Mouse (Mus musculus) lung, postnatal 0 days (tissue): Measurements from ENCODE around the gene Mrgpre. TPM values are rescaled to one million over a fixed set of nuclear protein-coding genes. Genes with fewer than 3 reads are reported as not detected.

Experiments used
- ATAC-seq: fragments of 200-750 bp; cut with Nextera tagmentation; 2 replicates; pipeline ENCODE4 v1.8.0; 2017; ENCODE audit warnings: moderate library complexity
- DNase-seq: peaks from one replicate; pipeline ENCODE4 v3.0.0-alpha.2; 2016; ENCODE audit warnings: low spot score
- H3K27ac ChIP-seq: fragments of 300-500 bp; sonication (generic); 2 replicates; pipeline ENCODE4 v1.5.1; 2014; ENCODE audit warnings: antibody characterized with exemption, mild to moderate bottlenecking, low read length, mixed read lengths
- H3K27me3 ChIP-seq: fragments of 300-500 bp; sonication (generic); replicated peaks from 2 replicates; pipeline ENCODE4 v1.6.1; 2014; ENCODE audit warnings: low read length, mixed read lengths; ENCODE audit not compliant: insufficient read depth
- H3K36me3 ChIP-seq: fragments of 300-500 bp; sonication (generic); 2 replicates; pipeline ENCODE4 v1.6.1; 2014; ENCODE audit warnings: low read length, mixed read lengths; ENCODE audit not compliant: insufficient read depth
- H3K4me1 ChIP-seq: fragments of 300-500 bp; sonication (generic); 2 replicates; pipeline ENCODE4 v1.6.1; 2014; ENCODE audit warnings: antibody characterized with exemption, low read depth, low read length, mixed read lengths; ENCODE audit not compliant: insufficient read depth
- H3K4me2 ChIP-seq: fragments of 300-500 bp; sonication (generic); replicated peaks from 2 replicates; pipeline ENCODE4 v1.6.1; 2014; ENCODE audit warnings: low read depth, mild to moderate bottlenecking, low read length, moderate library complexity, mixed read lengths
- H3K4me3 ChIP-seq: fragments of 300-500 bp; sonication (generic); 2 replicates; pipeline ENCODE4 v1.5.1; 2014; ENCODE audit warnings: low read depth, low read length
- H3K9ac ChIP-seq: fragments of 300-500 bp; sonication (generic); replicated peaks from 2 replicates; pipeline ENCODE4 v1.6.1; 2014; ENCODE audit warnings: low read depth, mild to moderate bottlenecking
- H3K9me3 ChIP-seq: fragments of 300-500 bp; sonication (generic); 2 replicates; pipeline ENCODE4 v1.6.1; 2016; ENCODE audit warnings: low read length, mixed read lengths
- CTCF ChIP-seq: IDR thresholded peaks from 2 replicates; pipeline ENCODE4 v1.5.1; 2016; ENCODE audit warnings: antibody characterized with exemption, mild to moderate bottlenecking
- EP300 ChIP-seq: IDR thresholded peaks from 2 replicates; pipeline ENCODE4 v1.6.1; 2016; ENCODE audit warnings: antibody characterized with exemption, mild to moderate bottlenecking, control low read depth
- WGBS: fragments of 180-500 bp; shearing (Covaris S2); extraction: QIAGEN DNeasy Blood & Tissue Kit; methylation state at CpG from one replicate; pipeline ENCODE4 v1.1.7; 2014; 5-methylcytosine and 5-hydroxymethylcytosine counted together
- polyA plus RNA-seq: library from polyadenylated mRNA; unstranded; fragments of >200 nt; fragmentation: Nextera tagmentation; extraction: Ambion mirVana; gene quantifications from 2 replicates; pipeline ENCODE4 v1.2.1, GENCODE M21; 2015

The Mrgpre gene
- polyA plus RNA-seq, 1 experiment from 2014 or later = 0.72 TPM

DNA sequence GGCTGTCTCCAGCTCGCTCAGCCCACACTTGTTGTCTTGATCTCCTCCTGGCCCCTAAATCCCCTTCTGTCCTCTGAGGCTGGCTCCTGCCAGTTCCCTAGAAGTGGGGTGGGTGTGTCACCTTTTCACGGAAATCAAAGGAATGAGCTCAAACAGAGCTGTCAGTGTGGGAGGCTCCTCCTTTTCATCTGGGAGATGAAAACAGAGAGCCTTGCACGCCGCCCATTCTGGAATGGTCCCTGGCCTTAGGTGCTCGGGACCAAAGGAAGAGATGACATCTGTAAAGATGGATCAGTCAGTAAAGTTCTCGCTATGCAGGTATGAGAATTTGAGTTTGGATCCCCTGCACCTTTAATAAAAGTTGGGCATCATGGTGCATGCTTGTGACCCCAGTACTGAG is 17.4 kb downstream of the Mrgpre start, which contains the start of gene Mrgprg:
TSS of gene Mrgprg (minus strand) at position 101 of the 400 bp plus-strand sequence.
- no peak within 1 kb of the TSS for H3K9ac ChIP-seq
- ATAC-seq (no peak), DNase-seq (no peak)
- H3K27me3 ChIP-seq = no peaks in the 10 kb centered on the region
- H3K4me3 ChIP-seq = no peak within 1 kb of the TSS
- H3K9me3 ChIP-seq = no peaks in the 10 kb centered on the region
- peaks cover 4% of the 10 kb centered on the region; the same call in 1 of the 2 replicates for H3K4me1 ChIP-seq
- H3K27ac ChIP-seq = no peak within 1 kb of the TSS
- 34% methylated on average over 6 of the region's 6 CpGs for WGBS
- no peak within 1 kb of the TSS for H3K4me2 ChIP-seq
- no peaks in the 10 kb centered on the region for H3K36me3 ChIP-seq
- TF ChIP-seq EP300 (no peak), CTCF (no peak)

DNA sequence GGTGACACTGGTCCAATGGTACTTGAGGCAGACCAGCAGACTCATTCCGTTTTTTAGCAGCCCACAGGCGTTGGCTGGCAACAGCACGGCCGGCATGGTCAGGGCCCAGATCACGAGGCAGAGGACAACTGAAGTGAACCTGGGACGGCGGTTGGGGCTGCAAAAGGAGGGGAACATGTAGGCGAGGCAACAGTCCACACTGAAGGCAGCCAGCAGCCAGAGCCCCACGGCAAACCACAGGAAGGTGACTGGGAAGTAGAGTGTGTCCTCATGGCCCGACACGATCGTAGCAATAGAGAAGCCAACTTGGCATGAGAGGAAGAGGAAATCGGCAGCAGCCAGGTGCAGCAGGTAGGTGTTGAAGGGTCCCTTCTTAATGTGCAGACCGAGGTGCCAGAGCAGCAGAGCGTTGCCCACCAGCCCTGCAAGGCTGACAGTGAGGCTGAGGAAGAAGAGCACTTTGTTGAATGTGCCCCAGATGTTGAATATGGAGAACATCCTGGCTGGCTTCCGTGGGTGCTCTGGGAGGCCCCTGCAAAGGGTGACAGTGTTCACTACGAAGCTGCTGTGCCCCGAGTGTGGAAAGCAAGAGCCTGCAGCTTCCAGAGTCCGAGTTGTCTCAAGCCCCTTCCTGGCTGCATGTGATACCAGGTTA is 19.3 kb downstream of the Mrgpre start:
- Histone ChIP-seq H3K4me1 (peaks cover 2% of the 10 kb centered on the region; the same call in 1 of the 2 replicates), H3K9ac (no peak overlapping the region), H3K27me3 (no peaks in the 10 kb centered on the region), H3K36me3 (no peaks in the 10 kb centered on the region), H3K4me3 (no peak overlapping the region), H3K9me3 (no peaks in the 10 kb centered on the region), H3K27ac (no peak overlapping the region), H3K4me2 (no peak overlapping the region)
- DNase-seq (no peak), ATAC-seq (no peak)
- 65% methylated on average over 19 of the region's 19 CpGs for WGBS
- TF ChIP-seq CTCF (no peak), EP300 (no peak)

GRCm38 (mm10) chr7:143763794-143764193 is 20.5 kb downstream of the Mrgpre start:
- no peaks in the 10 kb centered on the region for H3K4me1 ChIP-seq
- ATAC-seq = no peak; the same call in 1 of the 2 replicates
- DNase-seq = peak; percentile 78
- H3K4me3 ChIP-seq = no peak overlapping the region
- TF ChIP-seq CTCF (peak; percentile 89), EP300 (no peak)
- H3K27me3 ChIP-seq = no peaks in the 10 kb centered on the region
- no peak overlapping the region for H3K4me2 ChIP-seq
- H3K9me3 ChIP-seq = no peaks in the 10 kb centered on the region
- H3K36me3 ChIP-seq = no peaks in the 10 kb centered on the region
- 14% methylated on average over 3 of the region's 3 CpGs for WGBS
- H3K9ac ChIP-seq = no peak overlapping the region
- H3K27ac ChIP-seq = no peak overlapping the region

DNA sequence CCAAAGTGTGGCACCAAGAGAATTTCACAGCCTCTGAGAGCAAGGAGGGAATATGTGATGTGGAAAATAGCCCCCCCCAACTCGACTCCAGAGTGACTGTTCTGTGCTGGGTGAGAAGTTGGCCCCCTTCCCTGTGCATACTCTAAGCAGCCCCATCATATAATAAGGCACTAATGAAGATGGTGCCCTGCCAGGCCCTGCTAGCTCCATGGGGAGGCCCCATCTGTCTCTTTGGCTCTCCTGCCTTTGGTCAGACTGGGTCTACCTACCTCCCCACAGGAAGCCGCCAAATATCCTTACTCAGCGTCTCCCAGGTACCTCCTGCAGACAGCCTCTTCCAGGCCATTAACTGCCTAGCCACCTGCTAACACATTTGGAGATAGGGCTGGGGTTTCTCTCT is 25.3 kb downstream of the Mrgpre start:
- WGBS = 59% methylated on average over 3 of the region's 3 CpGs
- H3K27me3 ChIP-seq = no peaks in the 10 kb centered on the region; the same call in 1 of the 2 replicates

GRCm38 (mm10) chr7:143757696-143758095 is 26.6 kb downstream of the Mrgpre start:
- DNase-seq (no peak), ATAC-seq (no peak)
- no peaks in the 10 kb centered on the region for H3K36me3 ChIP-seq
- H3K9me3 ChIP-seq = no peaks in the 10 kb centered on the region
- no peak overlapping the region for H3K4me3 ChIP-seq
- WGBS = 60% methylated on average over 3 of the region's 3 CpGs
- no peak for TF ChIP-seq EP300
- no peak overlapping the region for H3K27ac ChIP-seq
- no peaks in the 10 kb centered on the region; the same call in 1 of the 2 replicates for H3K27me3 ChIP-seq
- H3K9ac ChIP-seq = no peak overlapping the region
- peaks cover 6% of the 10 kb centered on the region; the same call in 1 of the 2 replicates for H3K4me1 ChIP-seq
- H3K4me2 ChIP-seq = no peak overlapping the region

More for the DNA sequence above, 25.3 kb downstream of the Mrgpre start:
- Histone ChIP-seq H3K4me1 (peaks cover 6% of the 10 kb centered on the region; the same call in 1 of the 2 replicates), H3K9ac (no peak overlapping the region), H3K9me3 (no peaks in the 10 kb centered on the region), H3K36me3 (no peaks in the 10 kb centered on the region), H3K4me2 (no peak overlapping the region), H3K4me3 (no peak overlapping the region), H3K27ac (no peak overlapping the region)
- ATAC-seq = no peak
- no peak for DNase-seq
- TF ChIP-seq EP300 (no peak), CTCF (no peak)

- 0% methylated on average over 14 of the region's 15 CpGs for WGBS
- Histone ChIP-seq H3K4me2 (peak overlapping the region; percentile 57), H3K27me3 (no peaks in the 10 kb centered on the region; the same call in 1 of the 2 replicates), H3K9ac (no peak overlapping the region), H3K27ac (no peak overlapping the region), H3K4me3 (peak overlapping the region; percentile 25), H3K9me3 (no peaks in the 10 kb centered on the region), H3K36me3 (no peaks in the 10 kb centered on the region), H3K4me1 (peaks cover 6% of the 10 kb centered on the region; the same call in 1 of the 2 replicates)
- TF ChIP-seq CTCF (peak; percentile 18; the same call in 1 of the 2 replicates), EP300 (no peak)
- DNase-seq (peak; percentile 91), ATAC-seq (peak; percentile 95)
Observed at GRCm38 (mm10) chr7:143757027-143757390, 27.3 kb downstream of the Mrgpre start.
